Mouse (Mus musculus) MEL (cell line): ENCODE measurements around the gene Olfr164. TPM values are rescaled to one million over a fixed set of nuclear protein-coding genes. Genes with fewer than 3 reads are reported as not detected.
A peak's percentile ranks its signal among the peaks of the same experiment; 100 is the strongest.

Experiments
- DNase-seq: peaks from one replicate; pipeline ENCODE4 v3.0.0; 2011; ENCODE audit warnings: low read depth, low spot score
- H3K27ac ChIP-seq: 2 replicates; pipeline ENCODE4 v1.5.1; 2012; ENCODE audit warnings: low read depth, mild to moderate bottlenecking, control low read depth, low read length, moderate library complexity; ENCODE audit not compliant: control insufficient read depth
- H3K27me3 ChIP-seq, 2 experiments: fragments of 150-350 bp in 1 of 2; sonication (generic) in 1 of 2; 2 replicates each; pipeline ENCODE4 v1.6.1; 2012; ENCODE audit warnings: low read length in 2 of 2, mild to moderate bottlenecking in 2 of 2, improper control_type of control experiment in 1 of 2, moderate library complexity in 1 of 2; ENCODE audit not compliant: insufficient read depth in 2 of 2, control insufficient read depth in 1 of 2
- H3K36me3 ChIP-seq, 2 experiments: 2 replicates each; pipeline ENCODE4 v1.6.1; 2012 to 2014; ENCODE audit warnings: low read length in 2 of 2, improper control_type of control experiment in 1 of 2, inconsistent platforms in 1 of 2, mild to moderate bottlenecking in 1 of 2; ENCODE audit not compliant: insufficient read depth in 2 of 2, control insufficient read depth in 1 of 2
- H3K4me1 ChIP-seq, 2 experiments: fragments of 150-350 bp in 1 of 2; sonication (generic) in 1 of 2; 2 replicates each; pipeline ENCODE4 v1.6.1; 2012; ENCODE audit warnings: low read length in 2 of 2, improper control_type of control experiment in 1 of 2, mild to moderate bottlenecking in 1 of 2; ENCODE audit not compliant: insufficient read depth in 2 of 2, control insufficient read depth in 1 of 2
- H3K4me3 ChIP-seq, 2 experiments: fragments of 150-350 bp in 1 of 2; sonication (generic) in 1 of 2; 2 replicates each; pipeline ENCODE4 v1.5.1; 2012; ENCODE audit warnings: low read depth in 2 of 2, low read length in 2 of 2, mild to moderate bottlenecking in 2 of 2, moderate library complexity in 2 of 2, control low read depth in 1 of 2, improper control_type of control experiment in 1 of 2; ENCODE audit not compliant: control insufficient read depth in 1 of 2, insufficient read depth in 1 of 2
- H3K79me2 ChIP-seq: 2 replicates; pipeline ENCODE4 v1.6.1; 2012; ENCODE audit warnings: mild to moderate bottlenecking, low read length, moderate library complexity; ENCODE audit not compliant: control insufficient read depth, poor library complexity, insufficient read depth
- H3K9ac ChIP-seq: 2 replicates; pipeline ENCODE4 v1.6.1; 2012; ENCODE audit warnings: low read depth, mild to moderate bottlenecking, control low read depth, low read length, moderate library complexity; ENCODE audit not compliant: control insufficient read depth, poor library complexity, severe bottlenecking
- H3K9me3 ChIP-seq: fragments of 150-350 bp; sonication (generic); replicated peaks from 2 replicates; pipeline ENCODE4 v1.6.1; 2012; ENCODE audit warnings: mild to moderate bottlenecking, low read length, improper control_type of control experiment, moderate library complexity; ENCODE audit not compliant: insufficient read depth
- CHD1 ChIP-seq: IDR thresholded peaks from 2 replicates; pipeline ENCODE4 v1.6.1; 2012; ENCODE audit warnings: low read depth, mild to moderate bottlenecking, inconsistent platforms, low read length, improper control_type of control experiment
- CTCF ChIP-seq, 3 experiments: IDR thresholded peaks in 2 of 3; conservative IDR thresholded peaks in 1 of 3; 2 replicates each; pipeline ENCODE4 v1.5.1; 2011 to 2012; ENCODE audit warnings: low read length in 3 of 3, low read depth in 2 of 3, mild to moderate bottlenecking in 2 of 3, improper control_type of control experiment in 1 of 3, inconsistent platforms in 1 of 3, mixed read lengths in 1 of 3, moderate library complexity in 1 of 3; ENCODE audit not compliant: control insufficient read depth in 1 of 3, insufficient read depth in 1 of 3, poor library complexity in 1 of 3, severe bottlenecking in 1 of 3
- EP300 ChIP-seq, 2 experiments: IDR thresholded peaks; 2 replicates each; pipeline ENCODE4 v1.6.1; 2011; ENCODE audit warnings: improper control_type of control experiment in 2 of 2, low read length in 2 of 2, low read depth in 1 of 2, mild to moderate bottlenecking in 1 of 2
- GATA1 ChIP-seq: IDR thresholded peaks from 2 replicates; pipeline ENCODE4 v1.6.1; 2011; ENCODE audit warnings: low read depth, low read length, improper control_type of control experiment
- KAT2A ChIP-seq: conservative IDR thresholded peaks from 2 replicates; pipeline ENCODE4 v1.6.1; 2012; ENCODE audit warnings: low read depth, low read length, improper control_type of control experiment, inconsistent platforms
- MAX ChIP-seq: IDR thresholded peaks from 2 replicates; pipeline ENCODE4 v1.6.1; 2011; ENCODE audit warnings: low read length, improper control_type of control experiment
- MEF2A ChIP-seq: IDR thresholded peaks from 2 replicates; pipeline ENCODE4 v1.6.1; 2014; ENCODE audit warnings: low read depth, mild to moderate bottlenecking, inconsistent platforms, low read length, improper control_type of control experiment; ENCODE audit not compliant: poor library complexity, insufficient replicate concordance, severe bottlenecking; ENCODE audit errors: extremely low read depth
- MXI1 ChIP-seq: IDR thresholded peaks from 2 replicates; pipeline ENCODE4 v1.6.1; 2011; ENCODE audit warnings: mild to moderate bottlenecking, low read depth, low read length, improper control_type of control experiment
- MYC ChIP-seq: IDR thresholded peaks from 2 replicates; pipeline ENCODE4 v1.6.1; 2011; ENCODE audit warnings: low read depth, mild to moderate bottlenecking, low read length, improper control_type of control experiment, moderate library complexity
- POLR2A ChIP-seq, 2 experiments: IDR thresholded peaks; 2 replicates each; pipeline ENCODE4 v1.6.1; 2011 to 2012; ENCODE audit warnings: low read length in 2 of 2, mild to moderate bottlenecking in 2 of 2, control low read depth in 1 of 2, improper control_type of control experiment in 1 of 2, low read depth in 1 of 2, moderate library complexity in 1 of 2; ENCODE audit not compliant: control insufficient read depth in 1 of 2, insufficient read depth in 1 of 2, poor library complexity in 1 of 2
- RAD21 ChIP-seq: IDR thresholded peaks from 2 replicates; pipeline ENCODE4 v1.6.1; 2011; ENCODE audit warnings: mild to moderate bottlenecking, low read depth, low read length, improper control_type of control experiment
- SMC3 ChIP-seq: IDR thresholded peaks from 2 replicates; pipeline ENCODE4 v1.6.1; 2011; ENCODE audit warnings: low read depth, low read length, improper control_type of control experiment
- TAL1 ChIP-seq: IDR thresholded peaks from 2 replicates; pipeline ENCODE4 v1.6.1; 2012; ENCODE audit warnings: mild to moderate bottlenecking, inconsistent platforms, low read length, moderate library complexity, mixed read lengths
- TBP ChIP-seq: IDR thresholded peaks from 2 replicates; pipeline ENCODE4 v1.8.0; 2011; ENCODE audit warnings: low read depth, low read length, improper control_type of control experiment
- UBTF ChIP-seq: IDR thresholded peaks from 2 replicates; pipeline ENCODE4 v1.6.1; 2012; ENCODE audit warnings: low read depth, mild to moderate bottlenecking, inconsistent platforms, low read length, improper control_type of control experiment, moderate library complexity, borderline replicate concordance; ENCODE audit not compliant: insufficient read depth
- USF1 ChIP-seq: IDR thresholded peaks from 2 replicates; pipeline ENCODE4 v1.6.1; 2014; ENCODE audit warnings: low read depth, mild to moderate bottlenecking, inconsistent platforms, low read length, improper control_type of control experiment, moderate library complexity
- USF2 ChIP-seq, 2 experiments: IDR thresholded peaks; 2 replicates each; pipeline ENCODE4 v1.6.1; 2011 to 2012; ENCODE audit warnings: improper control_type of control experiment in 2 of 2, low read length in 2 of 2, borderline replicate concordance in 1 of 2, inconsistent platforms in 1 of 2, low read depth in 1 of 2, mild to moderate bottlenecking in 1 of 2; ENCODE audit not compliant: insufficient read depth in 1 of 2
- polyA plus RNA-seq, 2 experiments: library from polyadenylated mRNA; stranded (reverse) in 1 of 2; unstranded in 1 of 2; fragments of >175 nt in 1 of 2; fragments of >200 nt in 1 of 2; gene quantifications; 2 replicates each; pipeline versions ENCODE4 v1.2.1 to v1.2.4; 2012; ENCODE audit warnings: low replicate concordance in 2 of 2, low read depth in 1 of 2; ENCODE audit not compliant: insufficient read length in 2 of 2, insufficient read depth in 1 of 2, missing spikeins in 1 of 2
- total RNA-seq: library from RNA; depleted of rRNA; stranded (reverse); fragments of 300-350 nt; gene quantifications from 2 replicates; pipeline ENCODE4 v1.2.3, GENCODE M21; 2012

Gene Olfr164
- total and polyA plus RNA-seq, 3 experiments = not detected

GRCm38 (mm10) chr16:19263235-19263634 is 50.6 kb downstream of the Olfr164 start:
- no peak for DNase-seq
- Histone ChIP-seq H3K9ac (no peak overlapping the region), H3K9me3 (no peaks in the 10 kb centered on the region), H3K27ac (no peak overlapping the region), H3K36me3 (no peaks in the 10 kb centered on the region), H3K27me3 (no peaks in the 10 kb centered on the region), H3K79me2 (no peaks in the 10 kb centered on the region), H3K4me1 (no peaks in the 10 kb centered on the region), H3K4me3 (no peak overlapping the region)
- TF ChIP-seq CTCF (IDR thresholded peaks at IDR 0.05 in 2 of 3, conservative IDR thresholded peaks at IDR 0.05 in 1 of 3; ENCODE audit: control insufficient read depth in 1 of 3, insufficient read depth in 1 of 3, low read depth in 2 of 3, low read length in 3 of 3, poor library complexity in 1 of 3, severe bottlenecking in 1 of 3) (peak in 2 of 3 experiments; percentile 3 to 12; a peak in 2 of 6 replicates), MAX (no peak), RAD21 (peak; percentile 16)

GRCm38 (mm10) chr16:19260780-19261179 is 53.1 kb downstream of the Olfr164 start:
- Histone ChIP-seq H3K4me3 (no peak overlapping the region), H3K9me3 (no peaks in the 10 kb centered on the region), H3K79me2 (no peaks in the 10 kb centered on the region), H3K9ac (no peak overlapping the region), H3K36me3 (no peaks in the 10 kb centered on the region), H3K27ac (no peak overlapping the region), H3K27me3 (no peaks in the 10 kb centered on the region), H3K4me1 (no peaks in the 10 kb centered on the region)
- DNase-seq = no peak
- no peak for TF ChIP-seq KAT2A
- TF ChIP-seq TBP = no peak
- no peak for TF ChIP-seq GATA1
- no peak for TF ChIP-seq MXI1
- TF ChIP-seq EP300 (IDR thresholded peaks at IDR 0.05; ENCODE audit: low read depth in 1 of 2, low read length in 2 of 2) = no peak
- no peak for TF ChIP-seq MAX
- TF ChIP-seq CTCF (IDR thresholded peaks at IDR 0.05 in 2 of 3, conservative IDR thresholded peaks at IDR 0.05 in 1 of 3; ENCODE audit: control insufficient read depth in 1 of 3, insufficient read depth in 1 of 3, low read depth in 2 of 3, low read length in 3 of 3, poor library complexity in 1 of 3, severe bottlenecking in 1 of 3) = no peak
- TF ChIP-seq CHD1 = no peak
- TF ChIP-seq MYC = no peak
- no peak for TF ChIP-seq TAL1
- TF ChIP-seq USF2 (IDR thresholded peaks at IDR 0.05; ENCODE audit: borderline replicate concordance in 1 of 2, insufficient read depth in 1 of 2, low read depth in 1 of 2, low read length in 2 of 2) = no peak
- no peak for TF ChIP-seq UBTF
- TF ChIP-seq POLR2A (IDR thresholded peaks at IDR 0.05; ENCODE audit: control insufficient read depth in 1 of 2, insufficient read depth in 1 of 2, low read depth in 1 of 2, low read length in 2 of 2, poor library complexity in 1 of 2) = no peak
- no peak for TF ChIP-seq SMC3
- TF ChIP-seq USF1 = no peak
- no peak for TF ChIP-seq MEF2A
